Mouse (Mus musculus) left cerebral cortex, postnatal 4 days (tissue): ENCODE measurements at regions not wholly inside any gene's neighbourhood (a gene's known extent, or its start where the extent isn't known, plus 50 kb on each side); places are given as distances from the start of the nearest gene placed in this dataset.

Source experiments
- DNase-seq: peaks from one replicate; pipeline ENCODE4 v3.0.0-alpha.2; 2022
- intact Hi-C: fragments of 180-260 bp; cut with DNase I; formaldehyde crosslinking; loops from one replicate; pipeline ENCODE4 v1.15.1; 2025

GRCm38 (mm10) chr8:46898697-46899445 is 87.8 kb upstream of the Enpp6 start:
- intact Hi-C loops = no loop called here
- DNase-seq = no peak

GRCm38 (mm10) chr8:46900826-46901225 is 85.9 kb upstream of the Enpp6 start:
- intact Hi-C loops = no loop called here
- no peak for DNase-seq

GRCm38 (mm10) chr8:46904731-46905130 is 82.0 kb upstream of the Enpp6 start:
- DNase-seq = no peak
- intact Hi-C loops = no loop called here

GRCm38 (mm10) chr8:46907390-46907789 is 79.3 kb upstream of the Enpp6 start:
- intact Hi-C loops = no loop called here
- no peak for DNase-seq

- DNase-seq = no peak
- intact Hi-C loops = no loop called here
Observed at GRCm38 (mm10) chr8:46908186-46908585, 78.5 kb upstream of the Enpp6 start.

GRCm38 (mm10) chr8:46913956-46914355 is 72.7 kb upstream of the Enpp6 start:
- no peak for DNase-seq

GRCm38 (mm10) chr8:46920071-46920470 is 66.6 kb upstream of the Enpp6 start:
- no peak for DNase-seq
- intact Hi-C loops = no loop called here

More at GRCm38 (mm10) chr8:46913956-46914355, 72.7 kb upstream of the Enpp6 start:
- intact Hi-C loops = no loop called here

- intact Hi-C loops = no loop called here
- no peak for DNase-seq
Observed at GRCm38 (mm10) chr8:46921075-46921474, 65.6 kb upstream of the Enpp6 start.

GRCm38 (mm10) chr8:46921585-46921984 is 65.1 kb upstream of the Enpp6 start:
- intact Hi-C loops = no loop called here
- no peak for DNase-seq

GRCm38 (mm10) chr8:46924787-46925548 is 61.7 kb upstream of the Enpp6 start:
- intact Hi-C loops = no loop called here
- no peak for DNase-seq

GRCm38 (mm10) chr8:46928718-46929117 is 58.0 kb upstream of the Enpp6 start:
- DNase-seq = no peak
- intact Hi-C loops = no loop called here

- intact Hi-C loops = no loop called here
- DNase-seq = no peak
Observed at GRCm38 (mm10) chr8:46929678-46930077, 57.0 kb upstream of the Enpp6 start.

- intact Hi-C loops = no loop called here
- DNase-seq = no peak
Observed at GRCm38 (mm10) chr8:46931267-46931666, 55.4 kb upstream of the Enpp6 start.

GRCm38 (mm10) chr8:46933256-46933655 is 53.4 kb upstream of the Enpp6 start:
- intact Hi-C loops = no loop called here
- DNase-seq = no peak

GRCm38 (mm10) chr8:46934254-46934653 is 52.4 kb upstream of the Enpp6 start:
- intact Hi-C loops = no loop called here
- no peak for DNase-seq

- DNase-seq = peak; percentile 43
- intact Hi-C loops = no loop called here
Observed at GRCm38 (mm10) chr8:46934898-46935297, 51.8 kb upstream of the Enpp6 start.

- intact Hi-C loops = no loop called here
- DNase-seq = no peak
Observed at GRCm38 (mm10) chr8:46936039-46936438, 50.6 kb upstream of the Enpp6 start.
